Mouse (Mus musculus): ENCODE results near the gene Ptprj.

Gene Ptprj

DNA sequence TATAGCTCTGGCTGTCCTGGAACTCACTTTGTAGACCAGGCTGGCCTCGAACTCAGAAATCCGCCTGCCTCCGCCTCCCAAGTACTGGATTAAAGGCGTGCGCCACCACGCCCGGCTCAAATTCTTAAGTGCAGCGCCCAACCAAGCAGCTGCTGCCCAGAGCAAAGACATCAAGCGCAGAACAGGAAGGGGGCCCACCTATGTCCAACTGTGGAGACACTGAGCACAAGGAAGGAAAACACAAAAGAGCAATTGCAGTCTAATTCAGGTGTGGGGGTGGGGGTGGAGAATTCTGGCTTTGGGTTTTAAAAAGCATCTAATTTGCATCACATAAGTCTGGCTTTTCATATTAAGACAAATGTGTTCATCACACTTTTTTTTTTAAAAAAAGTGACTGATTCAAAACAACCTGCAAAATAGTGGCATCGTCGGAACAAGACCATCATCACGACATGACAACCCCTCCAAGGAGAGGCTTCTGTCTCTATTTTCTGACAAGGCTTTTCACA, 20.7 kb downstream of the Ptprj start:
- DNase-seq (ENCODE audit: low spot score), result no peak

DNA sequence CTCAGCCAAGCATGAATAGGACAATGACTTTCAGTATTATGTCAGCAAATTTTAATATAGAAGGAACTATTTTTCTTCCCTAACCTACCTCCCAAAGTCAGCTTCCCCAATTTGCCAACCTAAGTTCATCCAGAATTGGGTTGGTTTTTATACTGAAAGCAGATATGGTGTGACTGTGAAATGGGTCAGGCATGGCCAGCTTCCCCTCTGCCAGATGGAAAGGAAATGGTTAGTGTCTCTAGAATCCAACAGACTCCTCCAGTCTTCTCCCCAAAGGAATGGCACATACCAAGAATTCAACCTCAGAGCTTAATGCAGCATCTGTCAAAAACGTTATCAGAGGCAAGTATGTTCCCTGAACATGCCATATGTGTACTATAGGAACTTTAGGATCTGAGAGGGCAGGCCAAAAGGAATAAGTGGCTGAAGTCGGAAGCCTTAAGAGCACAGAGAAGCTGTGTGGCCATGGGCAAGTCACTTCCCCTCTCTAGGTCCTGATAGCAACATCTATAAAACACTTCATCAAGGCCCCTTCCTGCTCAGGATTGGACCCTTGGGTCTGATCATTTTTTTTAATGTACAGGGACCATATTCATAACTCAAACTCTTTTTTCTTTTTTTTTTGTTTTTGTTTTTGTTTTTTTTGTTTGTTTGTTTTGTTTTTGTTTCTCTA, 21.3 kb downstream of the Ptprj start:
- DNase-seq (ENCODE audit: low spot score), result no peak

DNA sequence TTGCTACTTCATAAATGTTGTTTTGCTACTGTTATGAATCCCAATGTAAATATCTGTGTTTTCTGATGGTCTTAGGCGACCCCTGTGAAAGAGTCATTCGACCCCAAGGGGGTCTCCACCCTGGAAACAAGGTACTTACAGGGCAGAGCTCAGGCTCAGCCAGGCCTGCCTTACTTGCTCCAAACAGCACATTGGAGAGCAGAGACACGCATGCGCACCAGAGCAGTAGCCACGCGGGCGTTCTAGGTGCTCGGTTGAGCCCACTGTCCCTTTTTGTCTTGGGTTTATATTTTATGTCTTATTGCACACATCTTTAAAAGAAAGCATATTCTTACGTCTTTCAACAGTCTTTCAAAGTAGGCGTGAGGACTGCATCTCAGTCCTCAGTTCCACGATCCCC, 22.1 kb downstream of the Ptprj start:
- DNase-seq (ENCODE audit: low spot score), result no peak

DNA sequence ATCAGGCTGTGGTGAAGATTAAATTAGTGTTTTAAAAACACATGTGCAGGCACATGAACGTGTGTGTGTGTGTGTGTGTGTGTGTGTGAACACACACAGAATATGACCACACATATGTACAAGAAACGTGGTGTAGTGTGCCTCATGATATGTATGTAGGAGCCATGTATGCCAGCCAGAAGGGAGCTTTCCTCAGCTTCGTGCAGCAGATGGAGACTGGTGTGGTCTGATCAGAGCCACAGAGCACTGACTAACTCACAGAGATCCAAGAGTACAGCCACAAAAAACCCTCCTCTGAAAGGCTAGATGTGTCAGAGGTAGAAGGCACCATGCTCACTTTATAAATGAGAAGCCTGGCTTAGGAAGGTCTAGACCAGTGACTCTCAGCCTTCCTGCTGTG, 22.5 kb downstream of the Ptprj start:
- no peak for DNase-seq (ENCODE audit: low spot score)

DNA sequence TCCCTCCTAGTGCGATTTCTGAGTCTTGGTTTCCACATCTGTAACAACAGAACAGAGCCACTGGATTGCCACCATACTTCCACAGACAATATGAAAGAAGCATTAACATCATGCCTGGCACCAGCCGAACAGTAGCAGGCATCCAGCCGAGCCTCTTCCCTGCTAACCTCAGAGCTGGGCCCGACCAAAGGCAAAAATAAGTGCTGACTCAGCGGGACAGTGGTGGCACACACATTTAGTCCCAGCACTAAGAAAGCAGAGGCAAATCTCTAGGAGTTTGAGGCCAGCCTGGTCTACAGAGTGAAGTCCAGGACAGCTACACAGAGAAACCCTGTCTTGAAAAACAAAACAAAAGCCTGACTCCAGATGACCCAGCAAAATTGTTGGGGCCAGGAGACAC, 24.7 kb downstream of the Ptprj start:
- DNase-seq (ENCODE audit: low spot score), result no peak

DNA sequence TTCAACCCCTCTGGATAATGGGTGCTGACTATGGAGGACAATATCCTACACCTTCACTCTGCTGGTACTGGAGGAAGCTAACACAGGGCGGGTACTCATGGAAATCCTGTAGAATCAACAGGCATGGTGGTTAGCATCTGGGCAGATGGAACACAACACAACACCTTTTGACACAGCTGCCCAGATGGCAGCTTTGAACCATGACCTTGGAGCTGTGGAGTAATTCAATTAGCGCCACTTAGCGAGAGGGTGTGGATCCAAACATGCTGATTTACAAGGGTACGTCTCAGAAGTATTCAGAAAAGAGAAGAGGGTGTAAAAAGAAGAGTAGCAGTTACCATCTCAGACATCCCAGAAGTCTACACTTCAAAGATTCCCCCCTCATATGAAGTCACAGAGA, 25.6 kb downstream of the Ptprj start:
- no peak for DNase-seq (ENCODE audit: low spot score)

DNA sequence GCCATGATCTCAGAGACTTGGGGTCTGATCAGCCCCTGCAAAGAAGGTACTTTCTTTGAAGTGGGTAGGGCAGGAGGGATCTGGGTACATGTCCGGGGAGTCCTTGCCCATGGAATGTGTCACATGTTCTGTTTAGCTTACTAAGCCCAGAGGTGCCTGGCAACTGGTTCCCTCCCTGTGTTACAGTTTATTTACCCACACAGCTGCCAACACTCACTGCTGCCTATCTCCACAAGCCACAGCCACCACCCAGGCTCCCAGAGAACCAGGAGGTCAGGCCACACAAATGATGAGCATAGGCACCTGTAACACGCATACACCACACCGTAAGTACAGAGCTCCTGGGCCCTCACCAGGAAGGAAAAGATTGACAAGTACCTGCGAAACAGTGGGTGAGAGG, 26.6 kb downstream of the Ptprj start:
- DNase-seq (ENCODE audit: low spot score), result no peak

DNA sequence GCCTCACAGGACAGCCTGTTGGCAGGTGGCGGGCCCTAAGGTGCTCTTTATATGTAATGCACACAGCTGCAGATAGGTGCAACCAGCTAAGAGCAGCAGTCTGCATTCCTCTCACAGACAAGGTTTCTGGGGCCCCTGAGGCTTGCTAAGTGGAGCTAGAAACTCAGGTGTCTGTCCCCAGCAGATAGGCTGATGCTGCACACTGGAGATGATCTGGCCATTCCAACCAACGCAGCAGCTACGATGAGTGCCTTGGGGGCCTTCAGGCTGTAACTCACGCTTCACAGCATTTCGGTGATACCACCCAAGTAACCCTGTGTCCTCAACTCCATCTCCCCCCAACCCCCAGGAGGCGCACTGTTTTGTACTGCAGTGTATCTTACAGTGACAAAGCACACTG, 29.8 kb downstream of the Ptprj start:
- no peak for DNase-seq (ENCODE audit: low spot score)

DNA sequence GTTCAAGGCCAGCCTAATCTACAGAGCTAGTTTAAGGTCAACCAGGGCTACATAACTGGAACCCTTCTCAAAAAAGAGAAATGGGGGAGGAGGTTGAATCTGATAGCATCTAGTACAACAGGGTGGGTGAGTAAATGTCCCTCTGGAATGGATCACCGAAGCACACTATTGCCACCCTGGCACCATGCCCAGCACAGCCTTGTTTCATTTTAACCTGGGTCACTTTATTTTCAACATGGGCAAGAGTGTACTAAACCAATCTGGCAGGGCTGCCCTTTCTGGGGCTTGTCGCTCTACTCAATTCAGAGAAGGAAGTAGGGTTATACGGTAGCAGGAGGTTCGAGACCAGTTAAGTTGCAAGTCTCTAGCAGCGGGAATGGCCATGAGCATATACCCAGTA, 31.9 kb downstream of the Ptprj start:
- no peak for DNase-seq (ENCODE audit: low spot score)

DNA sequence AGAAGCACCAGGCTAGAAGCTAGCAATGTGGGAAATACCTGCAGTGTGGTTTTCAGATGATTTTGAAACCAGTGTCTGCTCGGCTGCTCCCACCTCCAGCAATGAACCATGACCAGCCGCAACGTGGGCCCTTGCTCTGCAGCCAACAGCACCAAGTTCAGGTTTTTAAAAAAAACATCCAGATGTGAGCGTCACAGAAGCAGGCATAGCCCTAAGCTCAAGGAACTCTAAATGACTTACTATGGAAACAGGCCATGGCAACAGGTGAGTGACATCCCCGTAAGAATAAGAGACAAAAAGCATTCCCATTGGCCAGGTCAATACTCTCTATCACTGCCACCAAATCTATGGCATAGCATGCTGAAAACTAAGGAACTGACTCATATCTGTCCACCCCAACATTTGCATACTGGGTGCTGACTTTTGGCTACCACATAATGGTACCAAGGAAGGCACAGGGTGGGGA, 33.3 kb downstream of the Ptprj start:
- no peak for DNase-seq (ENCODE audit: low spot score)

DNA sequence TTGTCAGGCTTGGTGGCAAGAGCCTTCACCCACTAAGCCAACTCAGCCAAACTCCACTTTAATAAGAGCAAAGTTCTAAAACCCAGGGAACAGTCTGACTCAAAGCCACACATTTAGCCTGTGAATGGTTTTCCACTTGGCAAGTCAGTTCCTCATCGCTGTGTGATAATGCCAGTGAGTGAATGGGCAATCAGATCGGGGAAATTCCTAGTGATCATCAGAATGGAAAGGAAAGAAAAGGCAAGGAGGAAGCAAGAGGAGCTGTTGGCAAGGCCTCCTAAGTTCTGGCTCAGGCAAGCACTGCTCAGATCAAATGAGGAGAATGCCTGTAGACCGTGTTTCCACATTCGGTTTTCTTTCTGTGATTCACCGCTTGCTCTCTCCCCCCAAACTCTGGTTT, 35.2 kb downstream of the Ptprj start:
- no peak for DNase-seq (ENCODE audit: low spot score)

DNA sequence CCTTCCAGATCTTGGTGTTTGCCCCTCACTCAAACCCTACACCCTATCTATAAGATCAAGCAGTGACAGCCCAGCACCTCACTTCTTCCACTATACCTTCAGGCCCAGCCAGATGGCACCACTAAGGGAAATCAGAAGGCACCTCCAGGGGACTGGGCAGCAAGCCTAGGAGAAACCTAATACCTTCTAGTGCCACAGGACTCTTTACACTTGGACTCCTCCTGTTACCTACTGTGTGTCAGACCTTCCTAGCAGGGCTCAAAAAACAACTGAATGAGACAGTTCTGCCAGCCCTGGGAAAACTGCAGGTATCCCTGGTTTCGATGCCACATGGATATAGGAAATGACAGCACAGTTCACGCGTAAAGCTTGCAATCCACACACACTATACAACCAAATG, 36.5 kb downstream of the Ptprj start:
- no peak for DNase-seq (ENCODE audit: low spot score)

DNA sequence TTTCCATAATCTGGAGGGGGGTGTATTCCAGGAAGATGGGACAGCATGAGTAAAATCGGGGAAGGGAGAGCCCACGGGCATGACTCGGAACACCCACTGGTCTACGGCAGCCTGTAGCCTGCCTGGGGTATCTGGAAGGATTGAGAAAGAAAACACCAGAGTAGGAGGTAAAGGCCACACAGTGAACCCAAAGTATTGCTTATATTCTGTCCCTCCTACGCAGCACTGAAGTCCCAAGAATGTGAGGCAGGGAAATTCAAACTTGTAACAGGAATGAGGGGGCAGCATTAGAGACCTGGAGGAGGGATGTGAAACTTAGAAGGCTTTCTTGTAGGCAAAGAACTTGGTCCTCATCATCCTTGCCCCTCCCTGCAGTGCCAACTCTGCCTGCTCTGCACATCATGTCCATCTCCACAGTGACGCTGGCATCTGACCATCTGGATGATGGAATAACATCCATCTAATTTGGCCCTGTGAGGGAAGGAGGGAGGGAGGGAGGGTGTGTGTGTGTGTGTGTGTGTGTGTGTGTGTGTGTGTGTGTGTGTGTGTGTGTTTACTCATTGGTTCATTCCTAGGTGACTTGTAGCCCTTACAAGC, 37.2 kb downstream of the Ptprj start:
- no peak for DNase-seq (ENCODE audit: low spot score)

DNA sequence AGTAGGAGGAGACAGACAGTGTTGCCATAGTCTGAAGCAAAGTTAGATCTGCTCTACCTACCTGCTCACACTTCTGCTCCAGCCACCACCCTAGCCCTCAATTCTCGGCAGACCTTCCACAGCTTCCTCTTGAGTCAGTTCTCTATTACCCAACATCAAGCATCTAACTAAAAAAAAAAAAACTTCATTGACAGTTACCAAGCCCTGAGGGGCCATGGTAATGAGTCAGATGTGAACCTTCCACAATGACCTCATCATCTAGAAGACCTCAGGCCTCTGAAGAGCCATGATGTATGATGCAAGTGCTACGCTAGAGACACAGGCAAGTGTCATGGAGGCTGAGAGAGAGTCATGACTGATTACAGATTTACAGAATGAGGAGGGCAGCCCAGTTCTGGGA, 37.8 kb downstream of the Ptprj start:
- DNase-seq (ENCODE audit: low spot score), result no peak

DNA sequence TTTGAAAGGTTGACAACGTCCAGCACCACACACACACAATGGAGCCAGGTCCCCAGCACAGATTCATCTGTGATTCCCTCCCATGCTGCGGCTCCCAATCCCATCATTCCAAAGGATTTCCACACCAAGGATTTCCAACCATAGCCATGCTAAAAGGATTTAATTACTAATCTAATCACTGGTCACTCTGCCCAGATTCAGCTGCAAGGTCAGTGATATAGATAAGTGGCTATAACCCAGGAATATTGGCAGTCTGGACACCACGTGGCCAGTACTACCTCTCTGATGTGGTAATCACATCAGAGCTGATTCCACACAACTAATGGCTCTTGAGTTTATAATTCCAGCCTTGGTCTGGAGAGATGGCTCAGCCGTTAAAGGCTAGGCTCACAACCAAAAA, 41.2 kb downstream of the Ptprj start:
- no peak for DNase-seq (ENCODE audit: low spot score)

DNA sequence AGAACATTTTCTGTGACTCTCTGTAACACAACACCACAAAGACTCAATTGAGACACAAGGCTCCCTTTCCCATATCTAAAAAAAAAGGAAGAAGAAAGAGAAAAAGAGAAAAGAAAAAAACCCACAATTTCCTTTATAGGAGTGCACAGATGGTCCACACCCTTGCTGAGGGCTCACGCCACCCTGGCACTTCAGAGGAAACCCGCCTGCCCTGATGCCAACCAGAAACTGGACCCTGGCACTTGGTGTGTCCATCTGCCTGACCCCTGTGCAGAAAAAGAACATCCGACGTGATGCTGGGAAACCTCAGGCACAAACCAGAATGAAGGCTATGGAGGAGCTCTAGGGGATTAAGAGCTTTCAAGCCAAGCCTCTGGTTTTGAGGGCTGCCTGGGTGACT, 43.2 kb downstream of the Ptprj start:
- DNase-seq (ENCODE audit: low spot score), result no peak

DNA sequence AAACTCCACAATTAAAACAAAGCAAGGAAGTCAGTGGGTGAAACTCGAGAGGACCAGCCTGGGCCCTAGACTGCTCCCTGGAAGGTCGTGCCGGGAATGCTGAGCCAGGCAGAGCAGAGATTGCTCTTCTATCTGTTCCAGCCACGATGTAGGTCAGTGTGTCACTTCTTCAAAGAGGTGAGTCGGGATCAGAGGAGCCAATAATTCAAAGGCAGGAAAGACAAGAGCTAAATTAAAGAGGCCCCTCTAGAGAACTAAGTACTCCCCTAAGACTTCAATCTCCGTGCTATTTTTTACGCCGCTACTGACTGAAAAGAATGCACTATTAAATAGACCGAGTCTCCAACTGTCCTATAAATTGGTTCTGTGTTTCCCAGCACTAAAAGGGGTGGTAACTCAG, 43.9 kb downstream of the Ptprj start:
- DNase-seq (ENCODE audit: low spot score), result no peak

DNA sequence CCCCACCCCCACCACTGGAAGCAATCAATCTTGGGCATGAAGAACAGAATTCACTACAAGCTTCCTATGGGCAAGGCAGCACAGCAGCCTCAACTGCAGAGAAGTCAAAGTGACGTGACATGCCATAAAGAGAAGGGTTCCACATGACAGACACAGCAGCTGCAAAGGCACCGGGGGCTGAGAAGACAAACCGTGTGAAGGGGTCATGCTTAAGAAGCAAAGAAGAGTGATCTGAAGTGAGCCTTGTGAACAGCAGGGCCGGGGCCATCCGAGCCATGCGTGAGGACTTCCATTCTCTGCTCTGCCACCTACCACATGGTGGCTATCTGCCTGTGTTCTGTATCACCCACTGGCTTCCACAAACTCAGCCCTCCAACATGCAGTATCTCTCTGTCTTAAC, 45.7 kb downstream of the Ptprj start:
- no peak for DNase-seq (ENCODE audit: low spot score)

DNA sequence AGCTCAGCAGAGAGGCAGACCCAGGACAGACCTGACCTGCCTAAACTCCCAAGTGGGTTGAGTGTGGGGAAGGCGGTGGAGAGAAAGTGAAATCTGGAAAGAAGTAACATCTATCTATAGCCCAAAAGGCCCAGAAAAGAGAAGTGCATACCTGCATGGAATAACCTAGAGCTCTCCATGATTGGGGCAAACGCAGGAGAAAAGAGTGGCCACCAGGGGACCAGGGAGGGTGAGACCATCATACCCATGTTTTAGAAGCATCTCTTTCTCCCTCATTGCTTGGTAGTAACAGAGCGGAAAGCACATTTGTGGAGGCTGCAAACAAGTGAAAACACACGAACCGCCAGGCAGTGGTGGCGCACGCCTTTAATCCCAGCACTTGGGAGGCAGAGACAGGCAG, 46.5 kb downstream of the Ptprj start:
- DNase-seq (ENCODE audit: low spot score), result no peak

DNA sequence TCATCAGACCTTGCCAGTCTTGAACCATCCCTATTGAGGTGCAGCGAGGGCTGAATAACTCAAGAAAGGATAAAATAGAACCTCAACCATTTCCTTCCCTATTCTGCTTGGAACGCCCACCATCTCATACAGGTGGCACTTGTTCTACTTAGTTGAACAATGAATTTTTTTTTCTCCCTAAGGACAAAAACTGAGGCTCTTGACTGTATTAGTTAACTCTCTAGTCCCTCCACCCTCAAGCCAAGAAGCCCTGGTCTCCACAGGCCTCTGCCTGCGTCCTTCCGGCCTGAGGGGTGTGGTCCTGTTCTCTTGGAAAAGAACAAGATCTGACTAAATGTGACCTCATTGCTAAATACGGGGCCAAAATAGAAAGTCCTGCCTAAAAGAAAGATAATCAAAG, 48.4 kb downstream of the Ptprj start:
- no peak for DNase-seq (ENCODE audit: low spot score)

DNA sequence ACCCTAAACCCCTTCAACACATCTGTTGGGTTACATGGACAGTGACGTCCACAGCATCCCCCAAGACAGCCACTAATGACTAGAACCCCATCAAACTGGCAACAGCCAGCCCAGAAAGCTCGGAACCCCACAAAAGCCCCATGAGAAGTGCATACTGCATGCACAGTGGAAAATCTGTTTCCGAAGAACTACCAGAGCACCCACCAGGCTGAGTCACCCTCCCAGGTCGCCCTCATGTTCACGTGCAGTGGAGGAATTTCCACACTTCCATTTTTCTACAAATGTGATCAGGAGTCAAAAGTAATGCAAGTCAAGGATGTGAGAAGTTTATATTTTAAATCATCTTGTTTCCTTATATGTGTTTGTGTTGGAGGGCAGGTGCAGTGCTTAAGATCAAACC, 52.3 kb downstream of the Ptprj start:
- no peak for DNase-seq (ENCODE audit: low spot score)

DNA sequence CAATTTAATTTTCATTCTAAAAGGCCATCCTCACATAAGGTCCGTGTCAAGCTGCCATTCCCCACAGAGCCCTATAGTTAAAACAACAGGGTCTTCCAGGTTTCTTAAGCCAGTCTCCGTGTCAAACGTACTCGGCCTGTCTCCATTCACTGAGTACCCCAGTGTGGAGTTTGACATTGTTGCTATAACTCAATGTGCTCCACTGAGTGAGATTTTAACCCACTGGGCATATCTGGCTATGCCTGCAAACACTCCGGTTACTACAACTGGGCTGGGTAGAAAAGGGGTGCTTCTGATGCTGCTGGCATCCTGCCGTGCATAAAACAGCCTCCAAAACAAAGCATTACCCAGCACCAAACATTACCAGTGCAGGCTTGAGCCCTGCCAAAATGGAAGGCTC, 53.5 kb downstream of the Ptprj start:
- no peak for DNase-seq (ENCODE audit: low spot score)

DNA sequence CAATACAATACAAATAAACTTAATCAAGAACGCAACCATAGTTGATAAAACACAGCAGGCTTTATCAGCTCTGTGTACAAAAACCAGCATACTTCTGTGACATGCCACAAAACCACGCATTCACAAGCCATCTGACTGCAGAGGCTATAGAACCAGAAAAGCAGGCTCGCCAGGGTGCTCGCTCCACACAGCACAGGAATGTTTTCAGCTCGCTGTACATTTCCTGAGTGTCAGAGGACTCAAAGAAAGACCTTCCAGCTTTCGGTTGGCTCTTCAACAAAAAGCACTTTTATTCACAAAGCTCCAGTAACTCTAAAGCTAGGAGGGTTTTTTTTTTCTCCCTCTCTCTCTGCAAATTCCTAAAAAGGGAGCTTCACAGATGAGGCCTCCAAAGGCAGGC, 53.9 kb downstream of the Ptprj start:
- no peak for DNase-seq (ENCODE audit: low spot score)

DNA sequence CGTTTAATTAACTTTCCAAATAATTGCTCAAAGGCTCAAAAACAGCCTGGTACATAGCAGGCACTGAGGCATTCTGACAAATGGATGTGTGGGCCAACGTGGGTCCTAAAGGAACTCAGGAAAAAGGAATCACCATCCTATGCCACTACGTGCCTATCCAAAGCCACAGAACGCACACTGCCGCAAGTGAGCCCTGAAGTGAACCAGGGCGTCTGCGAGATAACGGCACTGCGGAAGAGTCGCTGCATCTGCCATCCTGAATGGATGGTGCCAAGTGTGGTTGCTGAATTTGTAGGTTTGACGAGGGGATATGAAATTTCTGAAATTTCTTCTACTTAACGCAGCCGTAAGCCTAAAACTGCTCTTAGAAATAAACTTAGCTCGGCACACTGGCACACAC, 54.6 kb downstream of the Ptprj start:
- no peak for DNase-seq (ENCODE audit: low spot score)

Measured in ovary, postnatal 14 days (tissue).